Mouse (Mus musculus): ENCODE data around the gene Samd9l.
"Not testable (repeated sequence)": the region's sequence is repeated elsewhere in the genome, so short reads cannot be mapped to it uniquely, and the experiment has no call there.

The Samd9l gene

DNA sequence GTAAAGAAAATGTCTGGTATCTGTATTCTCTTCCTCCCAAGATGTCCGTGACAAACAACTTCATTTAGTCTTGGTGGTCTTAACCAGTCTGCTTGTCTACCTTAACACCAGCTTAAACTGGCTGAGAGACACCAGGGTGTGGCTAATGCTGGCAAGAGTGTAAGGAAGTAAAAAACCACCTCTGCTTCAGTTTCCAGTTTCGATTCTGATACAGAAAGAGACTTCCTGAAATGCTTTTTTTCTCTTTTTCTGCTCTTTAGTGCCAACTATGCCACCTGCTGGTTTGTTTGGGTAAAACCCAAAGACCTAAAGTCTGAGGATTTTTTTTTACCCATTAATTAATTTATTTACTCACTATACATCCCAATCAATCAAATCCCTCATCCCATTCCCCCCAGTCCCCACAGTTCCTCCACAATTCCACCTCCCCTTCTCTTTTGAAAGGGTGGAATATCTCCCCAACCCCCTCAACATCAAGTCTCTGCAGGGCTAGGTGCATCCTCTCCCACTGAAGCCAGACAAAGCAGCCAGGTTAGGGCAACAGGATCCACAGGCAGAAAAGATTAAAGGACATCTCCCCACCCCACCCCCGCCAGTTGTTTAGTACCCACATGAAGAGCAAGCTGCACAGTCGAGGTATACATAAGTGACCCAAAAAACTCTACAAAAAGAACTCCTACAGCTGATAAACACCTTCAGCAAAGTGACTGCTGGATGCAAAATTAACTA lies at the start of gene Samd9l:
Samd9l (minus strand) TSS at position 233 of the 729 bp plus-strand sequence.
- peak; percentile 40 for DNase-seq

- DNase-seq, result peak; percentile 53
Observed at GRCm38 (mm10) chr6:3447404-3447803, 48.0 kb upstream of the Samd9l start.

DNA sequence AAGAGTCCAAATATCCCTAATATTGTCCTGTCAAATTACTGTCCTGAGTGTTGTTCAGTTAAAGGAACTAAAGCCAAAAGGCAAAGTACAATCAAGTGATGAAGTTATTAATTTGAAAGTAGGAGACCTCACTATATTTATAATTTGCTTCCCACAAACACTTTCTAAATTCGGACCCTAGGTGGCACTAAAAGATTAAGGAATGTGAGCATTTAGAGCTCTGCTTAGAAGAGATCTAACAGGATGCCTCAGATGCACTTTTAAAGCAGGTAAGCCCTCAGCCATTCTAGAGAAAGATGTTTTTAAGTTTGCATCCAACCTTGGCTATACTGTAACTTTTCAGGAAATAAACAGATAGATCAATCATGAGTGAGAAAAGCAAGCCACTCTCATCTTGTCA lies 44.5 kb upstream of the Samd9l start:
- no peak for DNase-seq

DNA sequence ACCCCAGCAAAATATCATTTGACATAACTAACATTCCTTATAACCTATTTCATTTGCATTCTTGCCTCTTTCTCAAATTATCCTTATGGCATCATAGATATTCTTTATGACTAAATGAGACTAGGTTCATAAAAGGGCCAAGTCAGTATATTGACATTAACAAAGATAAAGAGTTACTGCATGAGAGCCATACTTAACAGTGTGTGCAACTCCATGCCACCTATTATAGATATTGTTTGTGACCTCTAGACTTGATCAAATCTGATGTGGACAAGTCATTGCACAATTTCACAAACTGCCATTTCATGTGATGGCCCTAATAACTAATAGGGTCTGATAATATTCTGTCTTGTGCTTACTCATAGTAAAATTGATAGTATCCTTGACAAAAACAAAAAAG lies 36.7 kb upstream of the Samd9l start:
- no peak for DNase-seq

GRCm38 (mm10) chr6:3430976-3431375 lies 31.6 kb upstream of the Samd9l start:
- DNase-seq, result not testable (repeated sequence)

DNA sequence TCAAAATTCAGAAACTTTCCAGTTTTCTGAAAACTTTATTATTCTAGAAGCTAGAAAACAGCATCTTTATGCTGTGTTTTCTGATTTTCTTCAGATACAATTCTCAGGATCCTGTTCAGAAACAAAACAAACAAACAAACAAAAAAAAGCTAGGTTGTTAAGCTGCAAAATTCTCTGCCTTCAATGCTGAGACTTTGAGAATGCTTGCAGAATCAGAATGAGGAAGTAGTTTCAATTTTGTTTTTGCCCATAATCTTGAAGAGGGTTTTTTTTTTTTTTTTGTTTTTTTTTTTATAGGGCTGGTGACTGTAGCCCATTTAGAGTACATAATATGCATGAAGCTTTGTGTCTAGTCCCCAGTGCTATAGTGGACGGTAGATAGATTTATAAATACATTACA lies 27.7 kb upstream of the Samd9l start:
- no peak for DNase-seq

- DNase-seq, result not testable (repeated sequence)
Observed at GRCm38 (mm10) chr6:3425333-3425732, 26.0 kb upstream of the Samd9l start.

- not testable (repeated sequence) for DNase-seq
Observed at GRCm38 (mm10) chr6:3424613-3425277, 25.4 kb upstream of the Samd9l start.

DNA sequence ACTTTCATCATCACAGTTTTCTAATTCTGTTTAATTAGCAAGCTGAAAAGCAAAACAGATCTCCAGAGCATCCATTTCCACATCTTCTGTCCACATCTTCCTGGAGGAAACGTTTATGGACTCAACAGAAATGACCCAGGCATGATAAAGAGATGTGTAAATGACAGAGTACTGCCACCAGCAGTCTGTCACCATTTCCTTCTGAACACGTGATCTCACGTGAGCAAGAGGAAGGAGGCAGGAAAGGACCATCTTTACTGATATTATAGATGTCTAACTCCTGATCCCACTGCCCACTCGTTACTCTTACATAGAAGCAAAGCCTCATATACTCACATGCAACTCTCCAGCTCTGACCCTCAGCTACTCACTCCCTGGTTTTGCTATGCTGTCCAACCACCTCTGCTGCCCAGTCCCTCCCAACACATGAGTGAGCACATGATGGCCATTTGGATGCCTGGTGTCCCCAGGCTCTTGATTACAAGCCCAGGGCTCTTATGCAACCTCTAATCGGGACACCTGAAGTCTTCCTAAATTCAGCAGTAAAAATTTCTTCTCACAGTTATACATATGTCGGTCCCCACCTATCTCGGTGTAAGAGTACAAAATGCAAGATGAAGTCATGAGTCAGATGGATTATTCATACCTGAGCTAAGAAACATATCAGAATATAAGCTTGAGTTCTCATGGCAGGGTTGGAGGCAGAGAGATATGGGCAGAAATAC lies 2.0 kb downstream of the Samd9l start:
- DNase-seq, result not testable (repeated sequence)

DNA sequence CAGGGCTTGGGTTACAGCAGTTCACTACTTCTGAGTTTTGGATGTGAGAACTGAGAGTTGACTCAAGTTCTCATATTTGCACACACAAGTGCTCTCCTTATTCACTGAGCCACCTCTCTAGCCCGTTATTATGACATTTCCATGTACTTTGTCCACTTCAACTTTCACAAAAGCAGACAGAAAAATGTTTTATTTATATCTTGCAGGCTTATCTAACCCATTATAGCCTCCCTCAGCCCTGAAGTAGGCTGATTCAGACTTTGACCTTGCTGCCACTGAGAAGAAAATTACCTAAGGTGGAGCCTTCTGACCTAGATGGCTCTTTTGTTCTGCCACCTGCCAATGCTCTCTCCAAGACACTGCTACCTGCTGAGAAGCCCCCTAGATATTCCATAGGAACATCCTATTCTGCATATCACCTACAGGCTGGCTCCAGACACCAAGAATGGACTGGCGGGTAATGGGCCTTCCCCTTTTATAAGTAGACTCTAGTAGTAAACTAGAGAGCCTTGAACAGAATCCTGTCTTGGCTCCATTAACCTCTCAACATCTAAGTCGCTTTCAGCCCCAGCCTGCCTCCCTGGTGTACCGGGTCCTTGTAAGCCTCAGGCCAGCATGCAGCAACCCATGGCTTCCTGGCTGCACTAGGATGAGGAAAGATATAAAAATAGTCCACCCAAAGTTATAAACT lies 3.3 kb downstream of the Samd9l start:
- not testable (repeated sequence) for DNase-seq

DNA sequence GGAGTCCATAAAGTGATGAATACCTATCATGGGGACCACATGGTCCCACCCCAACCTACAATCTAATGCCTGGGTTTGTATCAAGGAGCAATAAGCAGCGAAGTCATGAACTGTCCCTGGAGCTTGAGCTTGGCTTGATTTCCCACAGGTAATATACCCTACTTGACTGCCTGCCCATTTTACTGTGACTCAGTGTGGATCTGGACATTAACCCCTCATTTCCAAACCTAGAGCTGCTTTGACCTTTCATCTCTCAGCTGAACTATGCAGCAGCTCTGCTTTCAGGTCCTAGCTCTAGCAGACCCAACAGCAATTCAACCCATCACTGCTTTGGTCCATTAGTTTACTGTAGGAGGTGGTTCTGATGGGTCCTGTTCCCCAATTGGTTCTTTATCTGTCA lies 9.4 kb downstream of the Samd9l start:
- no peak for DNase-seq

- DNase-seq, result no peak
Observed at GRCm38 (mm10) chr6:3386565-3386964, 12.8 kb downstream of the Samd9l start.

DNA sequence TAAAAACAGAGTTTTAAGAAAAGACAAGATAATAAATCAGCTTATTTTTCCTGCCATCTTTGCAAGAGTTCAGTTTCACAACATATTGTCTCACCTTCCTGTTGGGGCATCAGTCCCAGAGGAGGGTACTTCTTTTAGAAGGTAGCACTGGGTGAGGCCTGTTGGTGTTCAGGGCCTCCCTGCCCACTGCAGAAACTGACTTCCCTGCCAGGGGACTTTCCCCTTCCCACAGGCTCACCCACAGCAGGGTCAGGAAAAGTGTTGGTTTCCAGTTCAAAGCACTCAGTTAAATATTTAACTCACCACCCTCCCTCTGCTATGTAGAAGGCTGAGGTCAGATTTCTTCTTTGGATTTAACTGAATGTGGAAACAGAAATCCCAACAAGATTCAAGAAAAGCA lies 14.6 kb downstream of the Samd9l start:
- not testable (repeated sequence) for DNase-seq

GRCm38 (mm10) chr6:3384115-3384791 lies 15.1 kb downstream of the Samd9l start:
- not testable (repeated sequence) for DNase-seq

DNA sequence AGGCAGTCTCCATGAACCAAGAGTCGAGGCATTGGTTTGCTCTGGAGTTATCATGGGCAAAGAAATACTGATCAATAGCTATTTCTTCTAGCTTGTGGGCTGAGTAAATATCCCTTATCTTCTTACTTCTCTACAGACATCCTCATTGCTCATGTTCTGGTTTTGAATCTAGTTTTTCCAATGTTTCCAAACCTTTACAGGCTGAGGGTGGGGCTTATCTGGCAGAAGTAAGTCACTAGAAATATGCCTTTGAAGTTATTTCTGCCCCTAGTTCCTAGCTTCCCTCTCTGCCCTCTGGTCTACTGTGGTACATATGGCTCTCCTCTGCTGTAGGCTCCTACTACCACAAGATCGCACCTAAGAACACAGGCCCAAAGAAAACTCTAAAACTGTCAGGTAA lies 20.2 kb downstream of the Samd9l start:
- no peak for DNase-seq

GRCm38 (mm10) chr6:3376687-3377086 lies 22.7 kb downstream of the Samd9l start:
- DNase-seq, result no peak

- DNase-seq, result no peak
Observed at GRCm38 (mm10) chr6:3369527-3369926, 29.8 kb downstream of the Samd9l start.

GRCm38 (mm10) chr6:3365609-3366008 lies 33.8 kb downstream of the Samd9l start:
- not testable (repeated sequence) for DNase-seq

- peak; percentile 11 for DNase-seq
Observed at GRCm38 (mm10) chr6:3345924-3346597, 53.3 kb downstream of the Samd9l start.

GRCm38 (mm10) chr6:3345043-3345639 lies 54.2 kb downstream of the Samd9l start:
- DNase-seq, result not testable (repeated sequence)

- DNase-seq, result not testable (repeated sequence)
Observed at GRCm38 (mm10) chr6:3343603-3344247, 55.6 kb downstream of the Samd9l start.
